Mouse (Mus musculus) MEL (cell line): ENCODE results near the gene Cmtm7. TPM values are rescaled to one million over a fixed set of nuclear protein-coding genes. Genes with fewer than 3 reads are reported as not detected.

Experiments
- DNase-seq: peaks from one replicate; pipeline ENCODE4 v3.0.0; 2011; ENCODE audit warnings: low read depth, low spot score
- H3K27ac ChIP-seq: 2 replicates; pipeline ENCODE4 v1.5.1; 2012; ENCODE audit warnings: low read depth, mild to moderate bottlenecking, control low read depth, low read length, moderate library complexity; ENCODE audit not compliant: control insufficient read depth
- H3K27me3 ChIP-seq, 2 experiments: fragments of 150-350 bp in 1 of 2; sonication (generic) in 1 of 2; 2 replicates each; pipeline ENCODE4 v1.6.1; 2012; ENCODE audit warnings: low read length in 2 of 2, mild to moderate bottlenecking in 2 of 2, improper control_type of control experiment in 1 of 2, moderate library complexity in 1 of 2; ENCODE audit not compliant: insufficient read depth in 2 of 2, control insufficient read depth in 1 of 2
- H3K36me3 ChIP-seq, 2 experiments: 2 replicates each; pipeline ENCODE4 v1.6.1; 2012 to 2014; ENCODE audit warnings: low read length in 2 of 2, improper control_type of control experiment in 1 of 2, inconsistent platforms in 1 of 2, mild to moderate bottlenecking in 1 of 2; ENCODE audit not compliant: insufficient read depth in 2 of 2, control insufficient read depth in 1 of 2
- H3K4me1 ChIP-seq, 2 experiments: fragments of 150-350 bp in 1 of 2; sonication (generic) in 1 of 2; 2 replicates each; pipeline ENCODE4 v1.6.1; 2012; ENCODE audit warnings: low read length in 2 of 2, improper control_type of control experiment in 1 of 2, mild to moderate bottlenecking in 1 of 2; ENCODE audit not compliant: insufficient read depth in 2 of 2, control insufficient read depth in 1 of 2
- H3K4me3 ChIP-seq, 2 experiments: fragments of 150-350 bp in 1 of 2; sonication (generic) in 1 of 2; 2 replicates each; pipeline ENCODE4 v1.5.1; 2012; ENCODE audit warnings: low read depth in 2 of 2, low read length in 2 of 2, mild to moderate bottlenecking in 2 of 2, moderate library complexity in 2 of 2, control low read depth in 1 of 2, improper control_type of control experiment in 1 of 2; ENCODE audit not compliant: control insufficient read depth in 1 of 2, insufficient read depth in 1 of 2
- H3K79me2 ChIP-seq: 2 replicates; pipeline ENCODE4 v1.6.1; 2012; ENCODE audit warnings: mild to moderate bottlenecking, low read length, moderate library complexity; ENCODE audit not compliant: control insufficient read depth, poor library complexity, insufficient read depth
- H3K9ac ChIP-seq: 2 replicates; pipeline ENCODE4 v1.6.1; 2012; ENCODE audit warnings: low read depth, mild to moderate bottlenecking, control low read depth, low read length, moderate library complexity; ENCODE audit not compliant: control insufficient read depth, poor library complexity, severe bottlenecking
- H3K9me3 ChIP-seq: fragments of 150-350 bp; sonication (generic); replicated peaks from 2 replicates; pipeline ENCODE4 v1.6.1; 2012; ENCODE audit warnings: mild to moderate bottlenecking, low read length, improper control_type of control experiment, moderate library complexity; ENCODE audit not compliant: insufficient read depth
- BHLHE40 ChIP-seq: IDR thresholded peaks from 2 replicates; pipeline ENCODE4 v1.6.1; 2012; ENCODE audit warnings: low read depth, mild to moderate bottlenecking, inconsistent platforms, low read length, improper control_type of control experiment, borderline replicate concordance
- CHD1 ChIP-seq: IDR thresholded peaks from 2 replicates; pipeline ENCODE4 v1.6.1; 2012; ENCODE audit warnings: low read depth, mild to moderate bottlenecking, inconsistent platforms, low read length, improper control_type of control experiment
- ELF1 ChIP-seq: IDR thresholded peaks from 2 replicates; pipeline ENCODE4 v1.6.1; 2014; ENCODE audit warnings: low read depth, mild to moderate bottlenecking, inconsistent platforms, low read length, improper control_type of control experiment, moderate library complexity
- EP300 ChIP-seq, 2 experiments: IDR thresholded peaks; 2 replicates each; pipeline ENCODE4 v1.6.1; 2011; ENCODE audit warnings: improper control_type of control experiment in 2 of 2, low read length in 2 of 2, low read depth in 1 of 2, mild to moderate bottlenecking in 1 of 2
- GABPA ChIP-seq: IDR thresholded peaks from 2 replicates; pipeline ENCODE4 v1.6.1; 2012; ENCODE audit warnings: low read depth, mild to moderate bottlenecking, inconsistent platforms, low read length, improper control_type of control experiment, moderate library complexity
- HCFC1 ChIP-seq: IDR thresholded peaks from 2 replicates; pipeline ENCODE4 v1.6.1; 2012; ENCODE audit warnings: low read depth, mild to moderate bottlenecking, inconsistent platforms, low read length, improper control_type of control experiment, moderate library complexity
- JUND ChIP-seq: IDR thresholded peaks from 2 replicates; pipeline ENCODE4 v1.6.1; 2011; ENCODE audit warnings: low read depth, mild to moderate bottlenecking, improper control_type of control experiment, low read length
- MAFK ChIP-seq: IDR thresholded peaks from 2 replicates; pipeline ENCODE4 v1.6.1; 2011; ENCODE audit warnings: low read depth, mild to moderate bottlenecking, low read length, improper control_type of control experiment, borderline replicate concordance
- MAZ ChIP-seq: IDR thresholded peaks from 2 replicates; pipeline ENCODE4 v1.6.1; 2012; ENCODE audit warnings: low read depth, mild to moderate bottlenecking, inconsistent platforms, low read length, improper control_type of control experiment
- MXI1 ChIP-seq: IDR thresholded peaks from 2 replicates; pipeline ENCODE4 v1.6.1; 2011; ENCODE audit warnings: mild to moderate bottlenecking, low read depth, low read length, improper control_type of control experiment
- MYC ChIP-seq: IDR thresholded peaks from 2 replicates; pipeline ENCODE4 v1.6.1; 2011; ENCODE audit warnings: low read depth, mild to moderate bottlenecking, low read length, improper control_type of control experiment, moderate library complexity
- NRF1 ChIP-seq: IDR thresholded peaks from 2 replicates; pipeline ENCODE4 v1.6.1; 2014; ENCODE audit warnings: low read depth, mild to moderate bottlenecking, inconsistent platforms, low read length, improper control_type of control experiment, moderate library complexity; ENCODE audit not compliant: poor library complexity, insufficient read depth, severe bottlenecking
- POLR2AphosphoS2 ChIP-seq: IDR thresholded peaks from 2 replicates; pipeline ENCODE4 v1.6.1; 2011; ENCODE audit warnings: low read length, improper control_type of control experiment
- POLR2AphosphoS5 ChIP-seq: IDR thresholded peaks from 2 replicates; pipeline ENCODE4 v1.6.1; 2012; ENCODE audit warnings: low read depth, borderline replicate concordance, mild to moderate bottlenecking, inconsistent platforms, low read length, moderate library complexity, mixed read lengths
- RCOR1 ChIP-seq: IDR thresholded peaks from 2 replicates; pipeline ENCODE4 v1.6.1; 2012; ENCODE audit warnings: low read depth, mild to moderate bottlenecking, inconsistent platforms, low read length, improper control_type of control experiment
- SIN3A ChIP-seq: IDR thresholded peaks from 2 replicates; pipeline ENCODE4 v1.6.1; 2012; ENCODE audit warnings: low read length, improper control_type of control experiment, inconsistent platforms
- SMC3 ChIP-seq: IDR thresholded peaks from 2 replicates; pipeline ENCODE4 v1.6.1; 2011; ENCODE audit warnings: low read depth, low read length, improper control_type of control experiment
- TAL1 ChIP-seq: IDR thresholded peaks from 2 replicates; pipeline ENCODE4 v1.6.1; 2012; ENCODE audit warnings: mild to moderate bottlenecking, inconsistent platforms, low read length, moderate library complexity, mixed read lengths
- TBP ChIP-seq: IDR thresholded peaks from 2 replicates; pipeline ENCODE4 v1.8.0; 2011; ENCODE audit warnings: low read depth, low read length, improper control_type of control experiment
- TCF12 ChIP-seq: IDR thresholded peaks from 2 replicates; pipeline ENCODE4 v1.6.1; 2014; ENCODE audit warnings: low read depth, mild to moderate bottlenecking, inconsistent platforms, low read length, improper control_type of control experiment, moderate library complexity
- UBTF ChIP-seq: IDR thresholded peaks from 2 replicates; pipeline ENCODE4 v1.6.1; 2012; ENCODE audit warnings: low read depth, mild to moderate bottlenecking, inconsistent platforms, low read length, improper control_type of control experiment, moderate library complexity, borderline replicate concordance; ENCODE audit not compliant: insufficient read depth
- ZNF384 ChIP-seq: IDR thresholded peaks from 2 replicates; pipeline ENCODE4 v1.6.1; 2012; ENCODE audit warnings: low read depth, mild to moderate bottlenecking, inconsistent platforms, low read length, improper control_type of control experiment
- polyA plus RNA-seq, 2 experiments: library from polyadenylated mRNA; stranded (reverse) in 1 of 2; unstranded in 1 of 2; fragments of >175 nt in 1 of 2; fragments of >200 nt in 1 of 2; gene quantifications; 2 replicates each; pipeline versions ENCODE4 v1.2.1 to v1.2.4; 2012; ENCODE audit warnings: low replicate concordance in 2 of 2, low read depth in 1 of 2; ENCODE audit not compliant: insufficient read length in 2 of 2, insufficient read depth in 1 of 2, missing spikeins in 1 of 2
- total RNA-seq: library from RNA; depleted of rRNA; stranded (reverse); fragments of 300-350 nt; gene quantifications from 2 replicates; pipeline ENCODE4 v1.2.3, GENCODE M21; 2012

The Cmtm7 gene
- total and polyA plus RNA-seq, 3 experiments: 290 to 545 TPM; not detected in 1

DNA sequence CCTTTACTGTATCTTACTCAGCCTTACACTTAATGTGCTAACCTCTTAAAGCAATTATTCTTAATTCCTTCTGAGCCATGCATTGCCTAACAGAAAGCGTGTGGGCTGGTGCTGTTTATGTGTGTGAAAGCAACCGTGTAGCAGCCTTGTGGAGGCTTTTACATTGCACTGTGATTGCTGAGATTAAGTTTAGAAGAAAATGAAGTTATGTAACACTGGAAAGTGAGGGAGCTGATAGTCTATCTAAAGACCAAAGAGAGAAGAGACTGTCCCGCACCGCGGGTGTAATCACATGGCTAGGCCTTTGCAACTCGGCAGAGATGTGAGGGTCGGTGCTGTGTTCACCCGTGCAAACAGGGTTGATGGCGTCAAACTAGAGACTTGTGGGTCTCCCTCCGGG is 34.6 kb downstream of the Cmtm7 start:
- H3K9ac ChIP-seq: no peak overlapping the region
- H3K36me3 ChIP-seq: peaks cover 5 to 10% of the 10 kb centered on the region in 2 experiments; a peak in 3 of 4 replicates
- H3K4me1 ChIP-seq: peaks cover 0 to 5% of the 10 kb centered on the region in 2 experiments; a peak in 3 of 4 replicates
- no peaks in the 10 kb centered on the region for H3K9me3 ChIP-seq
- DNase-seq: no peak
- no peak overlapping the region for H3K27ac ChIP-seq
- H3K27me3 ChIP-seq: no peaks in the 10 kb centered on the region
- TF ChIP-seq POLR2AphosphoS2 (no peak), NRF1 (no peak), ELF1 (no peak), UBTF (no peak), TBP (no peak), MAZ (no peak), TCF12 (no peak), BHLHE40 (no peak), MAFK (no peak), MYC (no peak), RCOR1 (no peak)
- TF ChIP-seq, all 39 proteins: peak for 0
- Histone ChIP-seq H3K79me2 (no peaks in the 10 kb centered on the region), H3K4me3 (no peak overlapping the region)

- Histone ChIP-seq H3K36me3 (peaks cover 5 to 15% of the 10 kb centered on the region in 2 experiments; a peak in 3 of 4 replicates), H3K27me3 (no peaks in the 10 kb centered on the region), H3K4me3 (no peak overlapping the region), H3K27ac (no peak overlapping the region), H3K9ac (no peak overlapping the region), H3K4me1 (peaks cover 0 to 6% of the 10 kb centered on the region in 2 experiments; a peak in 3 of 4 replicates), H3K9me3 (no peaks in the 10 kb centered on the region), H3K79me2 (no peaks in the 10 kb centered on the region)
- DNase-seq: no peak
- TF ChIP-seq MXI1: no peak
- TF ChIP-seq POLR2AphosphoS2: no peak
- TF ChIP-seq GABPA: no peak
- TF ChIP-seq SMC3: no peak
- no peak for TF ChIP-seq ZNF384
- TF ChIP-seq TAL1: no peak
- no peak for TF ChIP-seq MAFK
- no peak for TF ChIP-seq HCFC1
- no peak for TF ChIP-seq JUND
- no peak for TF ChIP-seq MAZ
- TF ChIP-seq SIN3A: no peak
- no peak for TF ChIP-seq MYC
- no peak for TF ChIP-seq POLR2AphosphoS5
- no peak for TF ChIP-seq EP300 (IDR thresholded peaks at IDR 0.05; ENCODE audit: low read depth in 1 of 2, low read length in 2 of 2)
- no peak for TF ChIP-seq CHD1
- TF ChIP-seq BHLHE40: no peak
- no peak for TF ChIP-seq TBP
Observed at GRCm38 (mm10) chr9:114745654-114746053, 36.0 kb downstream of the Cmtm7 start.
